Mouse (Mus musculus): ENCODE data around the gene Adgrl2. TPM values are rescaled to one million over a fixed set of nuclear protein-coding genes. Genes with fewer than 3 reads are reported as not detected.

Gene Adgrl2
- polyA plus RNA-seq, 1 experiment, result 92.7 TPM

GRCm38 (mm10) chr3:148916226-148916625 is 74.1 kb downstream of the Adgrl2 start:
- Histone ChIP-seq H3K4me3 (replicated peaks; ENCODE audit: extremely low read depth, low read depth, low read length) (no peak overlapping the region), H3K4me1 (ENCODE audit: control insufficient read depth, insufficient read depth, low read length) (peaks cover 20% of the 10 kb centered on the region)
- no peak for TF ChIP-seq POLR2A (IDR thresholded peaks at IDR 0.05; ENCODE audit: borderline replicate concordance, extremely low read depth, low read depth, low read length)
- no peak for TF ChIP-seq CTCF (IDR thresholded peaks at IDR 0.05; ENCODE audit: insufficient read depth, low read length)
- WGBS, result 42% methylated on average over 5 of the region's 5 CpGs
- no peak for DNase-seq

- 73% methylated on average over 14 of the region's 14 CpGs for WGBS
- no peak for TF ChIP-seq CTCF (IDR thresholded peaks at IDR 0.05; ENCODE audit: insufficient read depth, low read length)
- TF ChIP-seq POLR2A (IDR thresholded peaks at IDR 0.05; ENCODE audit: borderline replicate concordance, extremely low read depth, low read depth, low read length), result no peak
These were observed 77.2 kb downstream of the Adgrl2 start for GRCm38 (mm10) chr3:148912944-148913684.

GRCm38 (mm10) chr3:148912536-148912935 is 77.8 kb downstream of the Adgrl2 start:
- 90% methylated on average over 6 of the region's 6 CpGs for WGBS
- TF ChIP-seq POLR2A (IDR thresholded peaks at IDR 0.05; ENCODE audit: borderline replicate concordance, extremely low read depth, low read depth, low read length) (no peak), CTCF (IDR thresholded peaks at IDR 0.05; ENCODE audit: insufficient read depth, low read length) (no peak)

More at GRCm38 (mm10) chr3:148912944-148913684, 77.2 kb downstream of the Adgrl2 start:
- Histone ChIP-seq H3K4me3 (replicated peaks; ENCODE audit: extremely low read depth, low read depth, low read length) (no peak overlapping the region), H3K4me1 (ENCODE audit: control insufficient read depth, insufficient read depth, low read length) (peaks cover 17% of the 10 kb centered on the region)
- no peak for DNase-seq

GRCm38 (mm10) chr3:148907873-148908272 is 82.5 kb downstream of the Adgrl2 start:
- WGBS, result 56% methylated on average over 3 of the region's 3 CpGs
- Histone ChIP-seq H3K4me1 (ENCODE audit: control insufficient read depth, insufficient read depth, low read length) (peaks cover 22% of the 10 kb centered on the region), H3K4me3 (replicated peaks; ENCODE audit: extremely low read depth, low read depth, low read length) (no peak overlapping the region)
- TF ChIP-seq CTCF (IDR thresholded peaks at IDR 0.05; ENCODE audit: insufficient read depth, low read length), result no peak
- no peak for TF ChIP-seq POLR2A (IDR thresholded peaks at IDR 0.05; ENCODE audit: borderline replicate concordance, extremely low read depth, low read depth, low read length)
- DNase-seq, result no peak

More at GRCm38 (mm10) chr3:148912536-148912935, 77.8 kb downstream of the Adgrl2 start:
- peaks cover 13% of the 10 kb centered on the region for H3K4me1 ChIP-seq (ENCODE audit: control insufficient read depth, insufficient read depth, low read length)
- no peak for DNase-seq
- no peak overlapping the region for H3K4me3 ChIP-seq (replicated peaks; ENCODE audit: extremely low read depth, low read depth, low read length)

GRCm38 (mm10) chr3:148907024-148907778 is 83.2 kb downstream of the Adgrl2 start:
- 33% methylated on average over 6 of the region's 6 CpGs for WGBS
- peaks cover 22% of the 10 kb centered on the region for H3K4me1 ChIP-seq (ENCODE audit: control insufficient read depth, insufficient read depth, low read length)
- no peak for DNase-seq
- no peak overlapping the region for H3K4me3 ChIP-seq (replicated peaks; ENCODE audit: extremely low read depth, low read depth, low read length)
- TF ChIP-seq POLR2A (IDR thresholded peaks at IDR 0.05; ENCODE audit: borderline replicate concordance, extremely low read depth, low read depth, low read length), result no peak
- no peak for TF ChIP-seq CTCF (IDR thresholded peaks at IDR 0.05; ENCODE audit: insufficient read depth, low read length)

GRCm38 (mm10) chr3:148905906-148906779 is 84.2 kb downstream of the Adgrl2 start:
- no peak overlapping the region for H3K4me3 ChIP-seq (replicated peaks; ENCODE audit: extremely low read depth, low read depth, low read length)
- TF ChIP-seq POLR2A (IDR thresholded peaks at IDR 0.05; ENCODE audit: borderline replicate concordance, extremely low read depth, low read depth, low read length) (no peak), CTCF (IDR thresholded peaks at IDR 0.05; ENCODE audit: insufficient read depth, low read length) (no peak)
- H3K4me1 ChIP-seq (ENCODE audit: control insufficient read depth, insufficient read depth, low read length), result peaks cover 19% of the 10 kb centered on the region
- WGBS, result 70% methylated on average over 13 of the region's 13 CpGs
- DNase-seq, result no peak

- no peak overlapping the region for H3K4me3 ChIP-seq (replicated peaks; ENCODE audit: extremely low read depth, low read depth, low read length)
- WGBS, result 79% methylated on average over 7 of the region's 7 CpGs
- TF ChIP-seq POLR2A (IDR thresholded peaks at IDR 0.05; ENCODE audit: borderline replicate concordance, extremely low read depth, low read depth, low read length) (no peak), CTCF (IDR thresholded peaks at IDR 0.05; ENCODE audit: insufficient read depth, low read length) (no peak)
- no peak for DNase-seq
- H3K4me1 ChIP-seq (ENCODE audit: control insufficient read depth, insufficient read depth, low read length), result peaks cover 22% of the 10 kb centered on the region
These were observed 84.9 kb downstream of the Adgrl2 start for GRCm38 (mm10) chr3:148905435-148905834.

GRCm38 (mm10) chr3:148899857-148900256 is 90.5 kb downstream of the Adgrl2 start:
- no peak for DNase-seq

GRCm38 (mm10) chr3:148899416-148899815 is 90.9 kb downstream of the Adgrl2 start:
- no peak for DNase-seq
- TF ChIP-seq CTCF (IDR thresholded peaks at IDR 0.05; ENCODE audit: insufficient read depth, low read length) (no peak), POLR2A (IDR thresholded peaks at IDR 0.05; ENCODE audit: borderline replicate concordance, extremely low read depth, low read depth, low read length) (no peak)
- WGBS, result 48% methylated on average over 6 of the region's 6 CpGs
- no peak overlapping the region for H3K4me3 ChIP-seq (replicated peaks; ENCODE audit: extremely low read depth, low read depth, low read length)
- peaks cover 5% of the 10 kb centered on the region; the same call in 1 of the 2 replicates for H3K4me1 ChIP-seq (ENCODE audit: control insufficient read depth, insufficient read depth, low read length)

More at GRCm38 (mm10) chr3:148899857-148900256, 90.5 kb downstream of the Adgrl2 start:
- Histone ChIP-seq H3K4me1 (ENCODE audit: control insufficient read depth, insufficient read depth, low read length) (peaks cover 5% of the 10 kb centered on the region; the same call in 1 of the 2 replicates), H3K4me3 (replicated peaks; ENCODE audit: extremely low read depth, low read depth, low read length) (no peak overlapping the region)
- TF ChIP-seq CTCF (IDR thresholded peaks at IDR 0.05; ENCODE audit: insufficient read depth, low read length) (no peak), POLR2A (IDR thresholded peaks at IDR 0.05; ENCODE audit: borderline replicate concordance, extremely low read depth, low read depth, low read length) (no peak)
- 58% methylated on average over 6 of the region's 6 CpGs for WGBS

All from lung, adult 2 months (tissue).